Mouse (Mus musculus) brain, embryonic 18.5 days (tissue): ENCODE measurements at regions not wholly inside any gene's neighbourhood (a gene's known extent, or its start where the extent isn't known, plus 50 kb on each side); places are given as distances from the start of the nearest gene placed in this dataset.
"Not testable (repeated sequence)": the region's sequence is repeated elsewhere in the genome, so short reads cannot be mapped to it uniquely, and the experiment has no call there.

Source experiments
- DNase-seq: peaks from one replicate; pipeline ENCODE4 v3.0.0-alpha.2; 2012; ENCODE audit warnings: low read depth, low spot score

- not testable (repeated sequence) for DNase-seq
Observed at GRCm38 (mm10) chr1:184669173-184669572, 63.2 kb downstream of the Hlx start.

GRCm38 (mm10) chr1:184668428-184668827 lies 64.0 kb downstream of the Hlx start:
- DNase-seq: no peak

DNA sequence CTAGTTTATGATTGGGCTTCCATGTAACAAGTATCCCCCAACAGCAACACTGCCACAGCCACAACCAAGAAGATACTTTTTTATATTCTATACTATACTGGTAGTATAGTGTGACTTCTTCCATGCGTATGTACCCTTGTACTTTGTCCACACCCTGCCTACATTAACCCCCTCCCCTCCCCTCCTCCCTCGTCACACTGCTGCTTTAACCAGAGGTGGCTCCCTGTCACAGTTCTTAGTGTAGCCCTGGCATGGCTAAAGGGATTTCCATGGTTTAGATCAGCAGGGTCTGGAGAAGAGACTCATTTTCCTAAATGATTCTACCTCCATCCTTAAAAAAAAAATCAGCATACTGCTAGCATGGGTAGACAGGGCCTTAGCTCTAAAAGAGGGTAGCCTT lies 64.4 kb downstream of the Hlx start:
- no peak for DNase-seq

GRCm38 (mm10) chr1:184665243-184665642 lies 67.2 kb downstream of the Hlx start:
- no peak for DNase-seq

GRCm38 (mm10) chr1:184664098-184664375 lies 68.4 kb downstream of the Hlx start:
- no peak for DNase-seq

- no peak for DNase-seq
Observed at GRCm38 (mm10) chr1:184663300-184664097, 68.9 kb downstream of the Hlx start.

GRCm38 (mm10) chr1:184650541-184651105 lies 81.8 kb downstream of the Hlx start:
- no peak for DNase-seq

- DNase-seq: no peak
Observed at GRCm38 (mm10) chr1:184647920-184648540, 84.4 kb downstream of the Hlx start.

- no peak for DNase-seq
Observed at GRCm38 (mm10) chr1:184644767-184645598, 87.4 kb downstream of the Hlx start.

DNA sequence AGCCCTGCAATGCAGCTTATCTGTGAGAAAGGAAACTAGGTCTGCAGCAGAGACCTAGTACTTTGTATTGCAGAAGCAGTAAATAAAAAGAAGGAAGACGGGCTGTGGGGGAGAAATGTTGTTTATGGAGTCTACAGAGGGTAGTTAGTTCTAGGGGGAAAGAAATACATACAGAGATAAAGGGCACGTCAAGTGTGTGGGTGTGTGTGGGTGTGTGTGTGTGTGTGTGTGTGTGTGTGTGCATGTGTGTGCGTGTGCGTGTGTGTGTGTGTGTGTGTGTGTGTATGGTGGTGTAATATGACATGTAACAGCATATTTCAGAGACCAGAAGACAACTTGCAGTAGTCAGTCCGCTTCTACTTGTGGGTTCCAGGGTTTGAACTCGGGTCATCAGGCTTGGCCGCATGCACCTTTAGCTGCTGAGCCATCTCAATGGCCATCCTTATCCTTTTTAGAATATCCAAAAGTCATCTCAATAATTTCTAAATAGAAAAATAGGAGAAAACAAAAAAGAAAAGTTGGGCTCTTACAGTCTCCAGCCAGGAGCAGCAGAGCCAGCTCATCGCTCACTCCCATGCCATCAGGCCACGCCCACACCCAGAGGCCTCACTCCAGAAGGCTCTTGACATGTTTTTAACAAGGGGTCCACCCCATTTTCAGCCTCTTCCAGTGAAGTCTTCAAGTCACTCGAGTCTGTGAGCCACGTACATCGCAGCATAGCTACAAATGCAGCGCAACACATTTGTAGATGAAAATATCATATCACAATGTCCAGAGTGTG lies 101.5 kb downstream of the Hlx start:
- DNase-seq: no peak

GRCm38 (mm10) chr1:184629194-184629593 lies 103.2 kb downstream of the Hlx start:
- DNase-seq: no peak

DNA sequence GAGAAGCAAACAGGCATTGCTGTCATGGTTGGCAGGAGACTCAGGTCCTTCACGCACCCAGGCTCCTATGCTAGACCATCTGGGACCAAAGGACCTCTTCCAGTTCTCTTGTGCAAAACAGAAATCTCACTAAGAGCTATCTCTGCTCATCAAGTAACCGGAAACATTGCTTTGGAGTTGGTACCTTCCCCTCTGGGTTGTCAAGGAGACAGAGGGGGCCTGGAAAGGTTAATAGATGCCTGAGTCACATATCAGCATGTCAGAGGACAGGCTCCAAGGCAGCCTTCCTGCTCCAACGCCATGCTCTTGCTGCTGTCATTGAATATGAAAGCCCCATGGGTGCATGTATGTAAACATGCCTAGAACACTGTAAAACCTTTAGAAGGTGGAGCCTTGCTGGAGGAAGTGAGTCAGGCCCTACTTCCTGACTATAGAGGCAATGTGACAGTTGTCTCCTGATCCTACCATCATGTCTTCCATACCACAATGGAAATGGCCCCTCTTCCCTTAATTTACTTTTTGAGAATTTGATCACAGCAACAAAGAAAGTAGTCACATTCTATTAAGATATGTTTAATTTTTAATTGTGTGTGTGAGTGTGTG lies 103.8 kb downstream of the Hlx start:
- no peak for DNase-seq

GRCm38 (mm10) chr1:184622462-184622861 lies 110.0 kb downstream of the Hlx start:
- no peak for DNase-seq

DNA sequence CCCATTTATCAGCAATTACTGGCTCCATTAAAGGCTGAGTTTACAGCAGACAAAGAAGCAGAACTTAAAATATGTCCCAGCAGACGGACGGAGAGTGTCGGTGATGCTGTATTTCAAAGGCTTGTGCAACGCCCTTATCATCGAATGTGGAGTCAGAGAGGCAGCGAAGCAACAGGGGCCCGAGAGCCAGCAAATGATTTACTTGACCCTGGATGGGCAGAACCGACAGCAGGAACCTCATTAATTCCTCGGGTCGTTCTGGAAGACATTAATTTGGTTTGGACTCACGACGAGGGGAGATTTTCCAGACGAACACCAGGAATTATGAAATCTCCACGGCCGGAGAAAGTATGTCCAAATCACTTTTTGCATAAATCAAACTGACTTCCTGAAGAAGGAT lies 110.5 kb downstream of the Hlx start:
- no peak for DNase-seq

GRCm38 (mm10) chr1:184617853-184618454 lies 114.5 kb downstream of the Hlx start:
- no peak for DNase-seq

- no peak for DNase-seq
Observed at GRCm38 (mm10) chr1:184615991-184616390, 116.4 kb downstream of the Hlx start.

DNA sequence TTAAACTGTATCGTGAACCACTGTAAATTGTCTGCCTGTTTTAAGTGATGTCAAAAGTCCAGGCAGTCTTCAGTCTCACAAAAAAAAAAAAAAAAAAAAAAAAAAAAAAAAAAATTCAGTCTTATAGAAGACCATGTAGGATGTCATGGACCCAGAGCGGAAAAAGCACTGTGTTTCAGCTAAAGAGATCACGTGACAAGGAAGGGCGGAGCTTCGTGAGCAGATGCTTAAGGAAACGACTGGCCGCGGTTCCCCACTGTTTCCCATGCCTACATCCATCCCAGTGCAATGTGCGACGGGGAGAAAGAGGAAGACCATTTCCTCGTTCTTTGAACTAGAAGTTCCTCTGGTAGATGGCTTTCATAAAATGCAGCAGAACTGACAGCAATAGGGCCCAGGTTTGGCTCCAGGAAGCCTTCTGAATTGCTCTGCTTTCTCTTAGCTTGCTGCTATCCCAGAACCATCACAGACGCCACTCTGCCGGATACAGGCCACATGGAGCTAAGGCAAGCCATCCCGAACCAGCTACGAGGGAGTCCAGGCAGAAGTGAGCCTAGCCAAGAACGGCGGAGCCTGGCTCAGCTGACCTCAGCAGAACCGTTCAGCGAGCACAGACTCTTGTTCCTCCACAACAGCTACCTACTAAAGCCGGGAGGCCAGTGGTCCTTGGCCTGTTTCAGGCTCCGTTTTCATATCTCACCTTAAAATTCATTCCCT lies 117.6 kb downstream of the Hlx start:
- no peak for DNase-seq

- DNase-seq: no peak
Observed at GRCm38 (mm10) chr1:184612880-184613279, 119.5 kb downstream of the Hlx start.

DNA sequence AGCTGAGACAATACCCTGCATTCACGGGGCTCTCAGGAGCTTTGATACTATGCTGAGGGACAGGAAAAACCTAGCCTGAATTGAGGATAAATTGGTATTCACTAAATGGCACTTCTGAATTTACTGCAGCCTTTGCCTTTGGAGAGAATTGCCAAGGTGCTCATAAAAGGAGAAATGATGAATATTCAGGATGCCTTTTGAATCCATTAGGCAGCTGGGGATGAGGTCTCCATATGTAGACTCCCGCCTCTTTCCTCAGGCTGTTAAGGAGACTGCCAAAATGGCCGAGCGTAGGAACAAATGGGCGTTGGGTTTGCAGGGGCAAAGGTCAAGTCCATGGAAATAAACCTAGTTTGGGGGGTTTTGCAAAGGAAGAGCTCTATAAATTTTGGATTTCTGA lies 123.5 kb downstream of the Hlx start:
- DNase-seq: no peak

- DNase-seq: no peak
Observed at GRCm38 (mm10) chr1:184608338-184608737, 124.1 kb downstream of the Hlx start.
